Mouse (Mus musculus) olfactory bulb, adult 2 months (tissue): Measurements from ENCODE around the gene Zc3h18.

Experiments used
- CTCF ChIP-seq: fragments of 200-500 bp; IDR thresholded peaks from 2 replicates; pipeline ENCODE4 v1.5.1; 2012; ENCODE audit warnings: low read depth, mild to moderate bottlenecking, low read length, moderate library complexity; ENCODE audit not compliant: insufficient read depth
- POLR2A ChIP-seq: fragments of 200-500 bp; IDR thresholded peaks from 2 replicates; pipeline ENCODE4 v1.6.1; 2012; ENCODE audit warnings: mild to moderate bottlenecking, low read depth, low read length, moderate library complexity; ENCODE audit not compliant: insufficient read depth

GRCm38 (mm10) chr8:122430058-122430636 is 53.7 kb downstream of the Zc3h18 start:
- TF ChIP-seq POLR2A (no peak), CTCF (no peak)
